ENCODE assay signal across 7 mouse cellular contexts in the genomic region with DNA sequence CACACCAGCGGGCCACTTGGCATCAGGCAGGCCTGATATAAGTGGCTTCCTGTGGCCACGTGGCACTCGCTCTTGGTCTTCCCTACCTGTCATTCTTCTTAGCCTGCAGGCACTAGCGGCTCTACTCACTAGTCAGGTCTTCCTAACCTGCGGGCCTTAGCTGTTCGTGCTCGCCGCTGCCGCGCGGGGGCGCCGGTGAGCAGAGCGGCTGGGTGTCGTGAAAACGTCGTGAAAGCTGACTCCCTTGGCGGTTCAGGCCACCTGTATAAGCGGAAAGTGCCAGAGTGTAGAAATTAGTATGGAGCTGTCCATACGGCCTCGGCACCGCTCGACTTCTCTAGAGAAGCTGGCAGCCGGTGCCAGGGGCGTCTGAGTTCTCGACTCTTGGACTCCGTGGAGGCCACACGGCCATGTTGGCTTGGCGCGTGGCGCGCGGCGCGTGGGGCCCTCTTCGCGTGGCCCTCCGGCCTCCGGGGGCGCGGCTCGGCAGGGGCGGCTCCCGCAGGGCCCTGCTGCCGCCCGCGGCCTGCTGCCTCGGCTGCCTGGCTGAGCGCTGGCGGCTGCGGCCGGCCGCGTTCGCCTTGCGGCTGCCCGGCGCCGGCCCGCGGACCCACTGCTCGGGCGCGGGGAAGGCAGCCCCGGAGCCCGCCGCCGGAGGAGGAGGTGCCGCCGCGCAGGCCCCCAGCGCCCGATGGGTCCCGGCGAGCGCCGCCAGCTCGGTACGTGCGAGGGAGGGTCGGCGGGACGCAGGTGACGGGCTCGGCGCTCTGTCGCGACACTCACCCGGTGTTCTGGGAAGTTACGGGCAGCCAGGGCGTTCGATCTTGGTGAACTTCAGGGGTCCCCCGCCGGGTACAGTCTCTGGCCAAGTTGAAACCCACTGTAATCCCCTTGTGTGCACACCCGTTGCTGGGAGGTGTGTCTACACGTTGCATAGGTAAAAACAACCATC. TPM values are rescaled to one million over a fixed set of nuclear protein-coding genes. Genes with fewer than 3 reads are reported as not detected.
DNase-seq lines count a peak whose midpoint lies in the region; ATAC-seq lines count a peak whose summit lies in the region.

A gene (plus strand): TSS at position 260 of the 952 bp plus-strand sequence.

- H3K36me3 ChIP-seq in embryonic facial prominence, embryonic 12.5 days, result peaks cover 16% of the 10 kb centered on the region
- H3K36me3 ChIP-seq in limb, embryonic 11.5 days (ENCODE audit: control insufficient read depth, insufficient read depth, low read length), result no peaks in the 10 kb centered on the region
- peaks cover 11% of the 10 kb centered on the region for H3K36me3 ChIP-seq in midbrain, embryonic 14.5 days (ENCODE audit: control insufficient read depth, insufficient read depth, low read length)

- H3K27me3 ChIP-seq in embryonic facial prominence, embryonic 12.5 days, result no peaks in the 10 kb centered on the region
- no peaks in the 10 kb centered on the region for H3K27me3 ChIP-seq in limb, embryonic 11.5 days (ENCODE audit: control insufficient read depth, insufficient read depth, low read length)
- H3K27me3 ChIP-seq in midbrain, embryonic 14.5 days (ENCODE audit: control insufficient read depth, insufficient read depth, low read length), result no peaks in the 10 kb centered on the region

- no peaks in the 10 kb centered on the region for H3K9me3 ChIP-seq in embryonic facial prominence, embryonic 12.5 days
- no peaks in the 10 kb centered on the region for H3K9me3 ChIP-seq in limb, embryonic 11.5 days (ENCODE audit: control insufficient read depth, low read length)
- H3K9me3 ChIP-seq in midbrain, embryonic 14.5 days (ENCODE audit: control insufficient read depth, low read length), result no peaks in the 10 kb centered on the region

- peak within 1 kb of the TSS; percentile 95 for H3K9ac ChIP-seq in embryonic facial prominence, embryonic 12.5 days
- H3K9ac ChIP-seq in limb, embryonic 11.5 days (ENCODE audit: low read length), result peak within 1 kb of the TSS; percentile 83
- peak within 1 kb of the TSS; percentile 85 for H3K9ac ChIP-seq in midbrain, embryonic 14.5 days (replicated peaks; ENCODE audit: low read length)

- WGBS in embryonic facial prominence, embryonic 12.5 days, result under 1% methylated on average over 93 of the region's 96 CpGs
- under 1% methylated on average over 95 of the region's 96 CpGs for WGBS in limb, embryonic 11.5 days
- WGBS in midbrain, embryonic 14.5 days, result under 1% methylated on average over 93 of the region's 96 CpGs

- peak within 1 kb of the TSS; percentile 92 for H3K4me3 ChIP-seq in embryonic facial prominence, embryonic 12.5 days
- peak within 1 kb of the TSS; percentile 73 for H3K4me3 ChIP-seq in limb, embryonic 11.5 days (ENCODE audit: low read depth, low read length)
- H3K4me3 ChIP-seq in midbrain, embryonic 14.5 days (replicated peaks; ENCODE audit: low read depth, low read length), result peak within 1 kb of the TSS; percentile 80

- DNase-seq in adrenal gland, postnatal 25 days, result peak; percentile 95
- DNase-seq in heart, adult 11 months, result peak; percentile 99
- DNase-seq in kidney, adult 18-20 months, result peak; percentile 96
- DNase-seq in limb, embryonic 11.5 days (ENCODE audit: low spot score), result peak; percentile 100
- peak; percentile 96 for DNase-seq in midbrain, embryonic 14.5 days
- peak; percentile 96 to 99 for DNase-seq in spleen, adult 18-20 months

- H3K4me2 ChIP-seq in embryonic facial prominence, embryonic 12.5 days (replicated peaks), result peak within 1 kb of the TSS; percentile 72
- peak within 1 kb of the TSS; percentile 66 for H3K4me2 ChIP-seq in limb, embryonic 11.5 days (ENCODE audit: low read depth, severe bottlenecking)
- H3K4me2 ChIP-seq in midbrain, embryonic 14.5 days (ENCODE audit: low read length), result peak within 1 kb of the TSS; percentile 81

- peak; percentile 89 for ATAC-seq in embryonic facial prominence, embryonic 12.5 days (ENCODE audit: insufficient number of reproducible peaks, insufficient read depth, low FRiP score, low TSS enrichment)
- ATAC-seq in limb, embryonic 11.5 days (ENCODE audit: insufficient number of reproducible peaks, low FRiP score, low TSS enrichment, low read depth), result peak; percentile 92
- peak; percentile 91 for ATAC-seq in midbrain, embryonic 14.5 days (ENCODE audit: low FRiP score, low TSS enrichment)

- peaks cover 15% of the 10 kb centered on the region for H3K4me1 ChIP-seq in embryonic facial prominence, embryonic 12.5 days
- H3K4me1 ChIP-seq in limb, embryonic 11.5 days (ENCODE audit: control insufficient read depth, insufficient read depth, low read length), result no peaks in the 10 kb centered on the region
- peaks cover 15% of the 10 kb centered on the region for H3K4me1 ChIP-seq in midbrain, embryonic 14.5 days (ENCODE audit: control insufficient read depth, insufficient read depth, low read length)

- peak within 1 kb of the TSS; percentile 80 for H3K27ac ChIP-seq in embryonic facial prominence, embryonic 12.5 days
- H3K27ac ChIP-seq in limb, embryonic 11.5 days (replicated peaks; ENCODE audit: low read depth, low read length), result no peak within 1 kb of the TSS; the same call in 1 of the 2 replicates
- H3K27ac ChIP-seq in midbrain, embryonic 14.5 days (replicated peaks; ENCODE audit: low read depth, low read length), result peak within 1 kb of the TSS; percentile 84

RNA-seq across cellular contexts. Expression of the gene that starts here (rescaled TPM):
- 81.5 and 97.2 TPM in 2 replicates for total RNA-seq in adrenal gland, postnatal 25 days (2021)
- polyA plus RNA-seq in embryonic facial prominence, embryonic 12.5 days (2016; fragmentation: Nextera tagmentation; extraction: Ambion mirVana), result 26.8 and 33.1 TPM in 2 replicates
- 25.7 and 27.8 TPM in 2 replicates for polyA plus RNA-seq in limb, embryonic 11.5 days (2014; fragmentation: Nextera tagmentation; extraction: Ambion mirVana)
- polyA plus RNA-seq in midbrain, embryonic 14.5 days (2014; fragmentation: Nextera tagmentation; extraction: Ambion mirVana), result 11.1 and 12.0 TPM in 2 replicates
